Mouse (Mus musculus): ENCODE measurements around the gene Hps6.

Gene Hps6

DNA sequence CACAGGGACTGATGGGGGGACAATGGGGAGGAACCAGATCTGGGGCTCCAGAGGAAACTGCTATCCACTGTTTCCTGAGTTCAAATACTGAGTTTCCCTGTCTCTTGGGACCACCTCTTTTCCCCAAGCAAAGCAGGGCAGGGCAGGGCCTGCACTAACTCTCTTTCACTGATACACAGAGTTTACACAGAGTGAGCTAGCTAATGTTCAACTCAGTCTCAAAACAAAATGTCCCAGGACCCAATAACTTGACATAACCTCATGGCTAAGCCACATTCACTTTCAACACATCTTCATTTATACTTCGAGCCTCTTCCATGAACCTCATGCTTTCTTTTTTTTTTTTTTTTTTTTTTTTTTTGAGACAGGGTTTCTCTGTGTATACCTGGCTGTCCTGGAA, 26.3 kb downstream of the Hps6 start:
- no peak for DNase-seq (ENCODE audit: low spot score in 2 of 2)

GRCm38 (mm10) chr19:46030196-46030983, 27.1 kb downstream of the Hps6 start:
- no peak for DNase-seq (ENCODE audit: low spot score in 2 of 2)

DNA sequence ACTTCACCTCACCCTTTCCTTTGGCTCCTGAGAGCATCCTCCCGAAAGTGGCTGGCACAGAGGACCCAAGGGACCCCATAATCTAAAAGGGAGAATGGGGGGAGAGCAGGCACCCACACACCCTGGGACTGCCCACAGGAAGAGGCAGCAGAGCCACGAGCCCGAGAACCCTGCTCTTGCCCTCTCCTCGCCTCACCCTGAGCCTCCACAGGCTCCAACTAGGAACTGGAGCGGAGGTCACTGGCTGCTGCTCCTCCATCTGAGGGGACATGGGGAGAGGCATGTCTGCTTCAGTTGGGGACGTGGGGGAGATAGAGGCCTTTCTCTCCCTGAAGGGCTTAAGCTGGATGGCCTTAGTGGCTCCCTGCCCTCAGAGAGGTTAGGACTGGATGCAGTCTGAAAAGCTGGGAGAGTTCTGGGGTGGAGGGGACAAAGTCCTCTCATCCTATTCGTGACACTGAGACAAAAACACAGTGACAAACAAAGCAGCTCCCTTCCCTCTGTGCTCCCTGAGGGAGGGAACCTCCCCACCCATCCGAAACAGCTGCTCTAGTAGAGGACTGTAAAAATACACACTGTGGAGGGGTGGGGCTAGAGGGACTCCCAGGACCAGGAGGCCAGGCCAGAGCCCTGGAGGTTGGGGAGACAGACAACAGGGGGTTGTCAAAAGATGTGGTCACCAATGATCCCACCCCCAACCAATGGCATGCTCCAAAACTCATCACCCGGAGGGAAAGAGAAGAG, 28.6 kb downstream of the Hps6 start:
- no peak for DNase-seq (ENCODE audit: low spot score in 2 of 2)

DNA sequence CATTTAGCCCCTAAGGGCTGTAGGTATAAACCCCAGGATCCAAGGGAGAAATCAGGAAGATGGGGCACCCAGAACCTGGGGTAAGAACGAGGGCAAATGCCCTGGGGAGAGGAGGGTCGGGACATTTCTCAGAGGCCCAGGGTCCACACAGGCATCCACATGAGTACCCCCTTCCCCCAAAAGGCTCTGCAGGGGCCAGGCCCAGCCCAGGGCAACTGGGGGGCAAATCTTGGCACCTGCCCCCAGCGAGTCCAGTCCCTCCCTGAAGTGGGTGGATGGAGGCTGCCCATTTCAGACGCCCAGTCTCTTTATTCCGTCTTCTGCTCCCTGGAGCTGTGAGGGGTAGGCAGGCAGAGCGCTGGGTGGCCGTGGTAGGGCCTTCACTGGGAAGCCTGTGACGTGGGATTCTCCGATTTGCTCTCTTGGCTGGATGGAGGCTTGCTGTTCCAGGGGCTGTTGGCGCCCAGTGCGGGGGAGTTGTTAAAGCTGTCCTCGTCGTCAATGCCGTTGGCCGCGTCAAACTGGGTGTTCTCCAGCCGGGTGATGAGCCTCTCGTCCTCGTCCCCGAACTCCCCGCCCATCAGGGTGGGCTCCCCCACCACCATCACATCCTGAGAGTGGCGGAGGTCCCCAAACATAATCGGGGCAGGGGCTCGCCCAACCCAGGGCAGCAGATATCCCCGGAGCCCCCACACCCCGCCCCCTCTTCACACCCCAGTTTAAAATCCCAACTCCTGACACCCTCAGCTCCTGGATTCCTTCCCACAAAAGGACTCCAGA, 29.6 kb downstream of the Hps6 start:
- DNase-seq (ENCODE audit: low spot score in 2 of 2) = peak in 1 of 2 experiments; percentile 45

- DNase-seq (ENCODE audit: low spot score in 2 of 2) = no peak
These were observed 30.6 kb downstream of the Hps6 start for GRCm38 (mm10) chr19:46033911-46034310.

DNA sequence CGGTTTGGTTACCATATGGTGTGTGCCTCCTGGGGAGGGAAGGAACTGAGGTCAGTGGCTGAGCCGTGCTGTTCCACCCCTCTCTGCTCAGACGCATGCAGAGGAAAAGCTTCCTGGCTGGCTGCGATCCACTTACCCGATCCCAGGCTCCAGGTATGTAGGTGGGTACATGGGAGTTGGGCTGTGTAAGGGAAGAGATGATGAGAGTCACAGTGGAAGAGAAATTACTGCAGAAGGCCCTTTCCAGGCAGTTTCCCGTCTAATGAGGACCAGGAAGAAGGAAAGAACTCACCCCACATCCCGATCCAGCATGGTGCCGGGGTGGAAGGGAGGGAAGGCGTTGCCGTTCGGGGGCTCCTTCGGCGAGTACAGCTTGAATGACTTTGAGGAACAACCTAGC, 32.7 kb downstream of the Hps6 start:
- no peak for DNase-seq (ENCODE audit: low spot score in 2 of 2)

GRCm38 (mm10) chr19:46036477-46037242, 33.4 kb downstream of the Hps6 start:
- DNase-seq (ENCODE audit: low spot score in 2 of 2) = no peak

DNA sequence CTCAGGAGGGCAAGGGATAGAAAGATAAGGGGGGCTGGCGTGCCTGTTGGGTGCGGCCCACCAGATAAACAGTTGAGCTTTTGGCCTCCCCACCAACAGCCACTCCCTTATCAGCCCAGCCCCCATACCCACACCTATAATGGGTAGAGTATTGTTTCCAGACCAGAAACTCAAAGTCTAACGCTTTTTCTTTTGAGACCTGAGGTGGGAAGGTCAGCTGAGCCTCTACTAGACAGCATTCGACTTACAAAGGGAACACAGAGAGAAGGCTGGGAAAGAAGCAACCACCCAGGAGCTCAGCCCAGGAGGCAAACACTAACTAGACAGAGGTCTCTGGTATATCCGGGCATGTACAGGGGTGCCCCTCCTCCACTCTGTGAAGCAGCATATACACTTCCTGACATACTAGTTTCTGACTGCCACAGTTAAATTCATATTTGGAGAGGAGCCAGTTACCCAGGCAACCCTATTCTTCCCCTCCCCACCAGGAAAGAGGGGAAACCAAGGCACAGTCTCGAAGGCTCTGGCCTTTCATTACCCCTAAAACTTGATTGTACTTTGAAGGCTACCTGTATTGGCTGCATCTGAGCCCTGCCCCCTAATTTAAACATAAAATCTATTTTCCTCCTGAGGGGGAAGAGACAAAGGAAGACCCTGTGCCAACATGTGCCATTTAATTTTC, 34.1 kb downstream of the Hps6 start:
- DNase-seq (ENCODE audit: low spot score in 2 of 2) = peak in 1 of 2 experiments; percentile 23

DNA sequence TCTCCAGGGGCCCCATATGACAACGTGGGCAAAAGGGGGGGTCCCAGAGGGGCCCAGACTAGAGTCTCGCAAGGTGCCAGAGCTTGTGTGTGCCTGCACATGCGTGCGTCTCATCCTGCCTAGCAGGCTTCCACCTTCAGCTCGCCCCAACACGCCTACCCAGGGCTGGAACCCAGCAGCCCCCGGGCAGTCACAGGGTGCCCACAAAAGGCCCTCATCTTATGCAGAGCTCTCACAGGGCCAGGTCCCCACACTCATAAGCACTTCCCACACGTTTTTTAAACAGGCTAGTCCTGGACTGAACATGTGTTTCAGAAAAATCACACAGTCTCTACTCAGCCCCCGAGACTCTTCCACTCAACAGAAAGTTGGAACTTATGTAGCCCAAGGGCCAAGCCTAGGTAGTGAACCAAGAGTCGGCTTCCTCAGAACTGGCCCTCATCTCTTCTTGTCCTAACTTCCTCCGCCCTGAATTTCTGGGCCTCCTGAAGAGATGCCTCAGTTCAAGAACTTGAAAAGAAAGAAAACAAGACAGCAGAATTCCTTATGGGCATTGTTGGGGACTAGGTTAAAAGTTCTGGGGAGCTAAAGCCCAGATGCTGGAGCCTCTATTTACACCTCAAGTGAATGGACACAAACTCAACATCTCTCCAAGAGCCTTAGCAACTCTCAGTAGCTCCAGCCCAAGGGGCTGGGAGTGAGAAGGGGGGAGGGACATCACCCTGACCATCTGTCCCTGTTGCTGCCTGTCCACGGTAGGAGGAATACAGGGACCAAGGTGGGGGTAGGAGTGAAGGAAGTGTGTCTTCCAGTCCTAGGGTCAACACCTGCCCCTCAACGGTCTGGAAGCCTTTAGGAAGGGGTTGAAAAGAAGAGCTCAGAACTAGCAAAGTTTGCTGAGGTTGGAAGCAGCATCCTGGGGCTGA, 34.9 kb downstream of the Hps6 start:
- peak in 1 of 2 experiments; percentile 26 for DNase-seq (ENCODE audit: low spot score in 2 of 2)

- no peak for DNase-seq (ENCODE audit: low spot score in 2 of 2)
These were observed 35.5 kb downstream of the Hps6 start for GRCm38 (mm10) chr19:46038851-46039260.

- DNase-seq (ENCODE audit: low spot score in 2 of 2) = peak; percentile 89 to 91
These were observed 36.2 kb downstream of the Hps6 start for GRCm38 (mm10) chr19:46039478-46039877.

DNA sequence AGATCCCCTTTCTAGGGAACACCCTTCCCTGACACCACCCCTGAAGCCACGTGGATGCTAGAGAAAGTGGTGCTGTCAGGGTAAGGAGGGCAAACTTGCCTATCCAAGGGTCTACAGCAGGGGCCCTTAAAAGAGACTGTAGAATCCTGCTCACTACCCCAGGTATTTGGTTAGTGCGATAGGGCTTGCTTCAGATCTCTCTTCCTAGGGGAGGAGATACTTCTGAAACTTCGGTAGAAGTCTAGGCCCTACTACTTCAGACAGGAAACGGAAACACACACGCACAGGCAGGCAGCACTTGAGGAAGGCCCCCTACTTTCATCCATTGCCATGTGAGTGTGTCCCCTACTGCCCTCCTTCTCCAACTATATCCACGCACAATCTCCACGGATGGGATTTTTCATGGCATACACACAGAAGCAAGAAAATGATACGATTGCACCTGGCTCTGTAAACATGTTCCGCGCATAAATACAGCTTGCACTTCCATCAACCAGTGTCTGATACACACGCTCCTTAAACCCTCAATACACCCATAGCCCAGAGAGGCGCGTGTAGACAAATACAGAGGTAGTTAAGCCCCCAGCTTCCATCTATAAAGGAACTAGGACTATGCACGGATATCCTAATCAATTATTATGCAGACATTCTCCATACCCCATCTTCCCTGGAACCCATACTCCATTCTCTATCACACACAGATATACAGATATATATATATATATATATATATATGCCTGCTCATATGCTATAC, 37.0 kb downstream of the Hps6 start:
- no peak for DNase-seq (ENCODE audit: low spot score in 2 of 2)

GRCm38 (mm10) chr19:46041299-46041932, 38.1 kb downstream of the Hps6 start:
- no peak for DNase-seq (ENCODE audit: low spot score in 2 of 2)

- DNase-seq (ENCODE audit: low spot score in 2 of 2) = peak; percentile 91
These were observed 38.7 kb downstream of the Hps6 start for GRCm38 (mm10) chr19:46041933-46042475.

DNA sequence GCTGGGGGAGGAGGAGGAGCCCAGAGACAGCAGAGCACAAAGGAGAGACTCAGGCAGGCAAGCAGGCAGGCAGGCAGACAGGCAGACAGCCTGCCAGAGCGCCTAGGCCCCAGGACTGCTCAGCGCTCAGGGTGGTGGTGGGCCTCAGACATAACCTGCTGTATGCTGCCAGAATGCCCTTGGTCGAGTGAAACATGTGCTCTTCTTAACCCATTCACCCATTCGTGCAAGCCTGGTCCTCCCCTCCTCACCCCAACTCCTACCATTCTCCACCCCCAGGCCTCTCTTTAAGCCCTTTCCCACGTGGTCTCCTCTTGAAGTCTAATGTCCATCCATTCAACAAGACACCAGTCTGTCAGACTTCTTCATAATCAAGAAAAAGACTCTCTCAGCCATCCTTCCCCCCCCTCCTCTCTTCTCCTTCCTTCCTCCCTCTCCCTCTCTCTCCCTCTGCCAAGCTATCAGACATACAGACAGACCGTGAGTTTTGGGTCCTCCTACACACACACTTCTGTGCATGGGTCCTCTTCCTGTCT, 39.2 kb downstream of the Hps6 start:
- peak; percentile 76 to 83 for DNase-seq (ENCODE audit: low spot score in 2 of 2)

- DNase-seq (ENCODE audit: low spot score in 2 of 2) = peak; percentile 56 to 70
These were observed 40.1 kb downstream of the Hps6 start for GRCm38 (mm10) chr19:46043380-46043779.

- DNase-seq (ENCODE audit: low spot score in 2 of 2) = peak in 1 of 2 experiments; percentile 65
These were observed 41.1 kb downstream of the Hps6 start, which contains the start of gene Pprc1 for GRCm38 (mm10) chr19:46044271-46044992. Gene Pprc1, plus strand, starts transcription at chr19:46044886.
